Comparison of ENCODE assay signal across 17 mouse cellular contexts in genomic region chr15:99240129-99240528, GRCm38 (mm10). TPM values are rescaled to one million over a fixed set of nuclear protein-coding genes. Genes with fewer than 3 reads are reported as not detected.
DNase-seq lines count a peak whose midpoint lies in the region; ATAC-seq and TF ChIP-seq lines count a peak whose summit lies in the region.
"Had no signal": no experiment of that assay in that cellular context is flagged by ENCODE, and none has a peak within 500 bp of the region (broad histone marks: within the 10 kb centered on the region; RNA-seq: fewer than 3 reads in every experiment).

No protein-coding gene starts in this region.

- no peak overlapping the region for H3K9ac ChIP-seq in kidney, postnatal 0 days (ENCODE audit: low read depth, low read length)
- no peak overlapping the region for H3K9ac ChIP-seq in kidney, embryonic 15.5 days
- H3K9ac ChIP-seq: hindbrain, embryonic 14.5 days; midbrain, embryonic 15.5 days; neural tube, embryonic 13.5 days had no signal

- no peaks in the 10 kb centered on the region for H3K27me3 ChIP-seq in cerebellum, adult 2 months (ENCODE audit: control insufficient read depth, insufficient read depth, low read length)
- no peaks in the 10 kb centered on the region for H3K27me3 ChIP-seq in kidney, postnatal 0 days (ENCODE audit: insufficient read depth, low read length)
- H3K27me3 ChIP-seq in kidney, embryonic 15.5 days: no peaks in the 10 kb centered on the region
- H3K27me3 ChIP-seq: midbrain, embryonic 15.5 days; neural tube, embryonic 13.5 days; Patski had no signal

- peaks cover 30% of the 10 kb centered on the region for H3K36me3 ChIP-seq in kidney, postnatal 0 days (ENCODE audit: insufficient read depth, low read length)
- peaks cover 46% of the 10 kb centered on the region for H3K36me3 ChIP-seq in kidney, embryonic 15.5 days

- no peak for TF ChIP-seq POLR2A in cerebellum, adult 2 months (IDR thresholded peaks at IDR 0.05; ENCODE audit: borderline replicate concordance, insufficient read depth, low read length)

- no peaks in the 10 kb centered on the region; the same call in 1 of the 2 replicates for H3K4me1 ChIP-seq in cerebellum, adult 2 months (ENCODE audit: control insufficient read depth, insufficient read depth, low read length)
- H3K4me1 ChIP-seq in kidney, postnatal 0 days (replicated peaks; ENCODE audit: insufficient read depth, low read length): no peaks in the 10 kb centered on the region
- H3K4me1 ChIP-seq in kidney, embryonic 15.5 days: 0 out of 2 replicates have a peak, but pooled peaks cover 4% of the 10 kb centered on the region
- H3K4me1 ChIP-seq: midbrain, embryonic 15.5 days; neural tube, embryonic 13.5 days had no signal

- no peak overlapping the region for H3K4me3 ChIP-seq in cerebellum, adult 2 months (replicated peaks; ENCODE audit: insufficient read depth, low read depth, low read length)
- H3K4me3 ChIP-seq in kidney, postnatal 0 days (replicated peaks; ENCODE audit: low read depth, low read length): no peak overlapping the region
- no peak overlapping the region for H3K4me3 ChIP-seq in kidney, embryonic 15.5 days (replicated peaks)
- H3K4me3 ChIP-seq: midbrain, embryonic 15.5 days; neural tube, embryonic 13.5 days had no signal

- WGBS in cerebellum, adult 2 months: 72% methylated on average over 4 of the region's 4 CpGs
- 76% methylated on average over 4 of the region's 4 CpGs for WGBS in kidney, postnatal 0 days
- 79% methylated on average over 4 of the region's 4 CpGs for WGBS in kidney, embryonic 15.5 days

- H3K27ac ChIP-seq in cerebellum, adult 2 months (ENCODE audit: insufficient read depth, low read length): no peak overlapping the region
- H3K27ac ChIP-seq in kidney, postnatal 0 days: no peak overlapping the region
- no peak overlapping the region for H3K27ac ChIP-seq in kidney, embryonic 15.5 days
- H3K27ac ChIP-seq: hindbrain, embryonic 14.5 days; midbrain, embryonic 15.5 days; neural tube, embryonic 13.5 days had no signal

- H3K9me3 ChIP-seq in kidney, postnatal 0 days (replicated peaks; ENCODE audit: low read length): no peaks in the 10 kb centered on the region
- H3K9me3 ChIP-seq in kidney, embryonic 15.5 days (replicated peaks): no peaks in the 10 kb centered on the region
- H3K9me3 ChIP-seq: midbrain, embryonic 15.5 days; neural tube, embryonic 13.5 days had no signal

- H3K4me2 ChIP-seq in kidney, postnatal 0 days (ENCODE audit: low read length): no peak overlapping the region
- no peak overlapping the region for H3K4me2 ChIP-seq in kidney, embryonic 15.5 days
- H3K4me2 ChIP-seq: hindbrain, embryonic 14.5 days; midbrain, embryonic 15.5 days; neural tube, embryonic 13.5 days had no signal

- peak; percentile 8; the same call in 1 of the 2 replicates for TF ChIP-seq CTCF in cerebellum, adult 2 months (IDR thresholded peaks at IDR 0.05; ENCODE audit: borderline replicate concordance, insufficient read depth, low read depth, low read length)
- peak; percentile 65 for TF ChIP-seq CTCF in kidney, postnatal 0 days (IDR thresholded peaks at IDR 0.05; ENCODE audit: low read depth)

- ATAC-seq in cerebellum, adult (ENCODE audit: insufficient number of reproducible peaks, low FRiP score, low TSS enrichment): no peak
- ATAC-seq in kidney, postnatal 0 days (replicated peaks; ENCODE audit: low FRiP score, low read depth): no peak
- no peak for ATAC-seq in kidney, embryonic 15.5 days (replicated peaks; ENCODE audit: low FRiP score)
- ATAC-seq: midbrain, embryonic 15.5 days; Patski had no signal

- no peak for DNase-seq in cerebellum, adult 2 months
- peak; percentile 54 for DNase-seq in kidney, postnatal 0 days (ENCODE audit: low spot score)
- peak; percentile 29 for DNase-seq in 3T3-L1 (ENCODE audit: low read depth, low spot score)
- DNase-seq in ZHBTc4 (ENCODE audit: low read depth, low spot score): peak; percentile 59
- DNase-seq in right cerebral cortex, adult 18-20 months: no peak
- no peak for DNase-seq in cerebellum, postnatal 4 days (ENCODE audit: low spot score in 2 of 2)
- DNase-seq: adrenal gland, postnatal 10 days; cerebellum, adult 18-20 months; lung, postnatal 14 days; thymus, adult 2 months had no signal

RNA-seq across cellular contexts. Expression of gene Mcrs1, which starts 11.6 kb away (rescaled TPM):
- polyA plus RNA-seq in cerebellum, adult 2 months (2012; rRNA removed): 84.9 and 94.4 TPM in 2 replicates
- polyA plus RNA-seq in kidney, postnatal 0 days (2015; fragmentation: Nextera tagmentation; extraction: Ambion mirVana): 135 and 138 TPM in 2 replicates
- 149 and 172 TPM in 2 replicates for polyA plus RNA-seq in kidney, embryonic 15.5 days (2015; fragmentation: Nextera tagmentation; extraction: Ambion mirVana)

RNA-seq across cellular contexts. Expression of gene Kcnh3, which starts 15.5 kb away (rescaled TPM):
- polyA plus RNA-seq in cerebellum, adult 2 months (2012; rRNA removed): 5.0 and 7.0 TPM in 2 replicates
- 0.32 and 0.55 TPM in 2 replicates for polyA plus RNA-seq in kidney, postnatal 0 days (2015; fragmentation: Nextera tagmentation; extraction: Ambion mirVana)
- 0.44 and 0.51 TPM in 2 replicates for polyA plus RNA-seq in kidney, embryonic 15.5 days (2015; fragmentation: Nextera tagmentation; extraction: Ambion mirVana)

RNA-seq across cellular contexts. Expression of gene Prpf40b, which starts 54.8 kb away (rescaled TPM):
- 141 and 152 TPM in 2 replicates for polyA plus RNA-seq in cerebellum, adult 2 months (2012; rRNA removed)
- polyA plus RNA-seq in kidney, postnatal 0 days (2015; fragmentation: Nextera tagmentation; extraction: Ambion mirVana): 38.3 and 42.7 TPM in 2 replicates
- polyA plus RNA-seq in kidney, embryonic 15.5 days (2015; fragmentation: Nextera tagmentation; extraction: Ambion mirVana): 56.4 and 66.5 TPM in 2 replicates

RNA-seq across cellular contexts. Expression of gene Fam186b, which starts 55.6 kb away (rescaled TPM):
- polyA plus RNA-seq in cerebellum, adult 2 months (2012; rRNA removed): 1.1 and 1.9 TPM in 2 replicates
- polyA plus RNA-seq in kidney, postnatal 0 days (2015; fragmentation: Nextera tagmentation; extraction: Ambion mirVana): 0.22 and 0.47 TPM in 2 replicates
- polyA plus RNA-seq in kidney, embryonic 15.5 days (2015; fragmentation: Nextera tagmentation; extraction: Ambion mirVana): 0.21 and 0.43 TPM in 2 replicates
- polyA plus RNA-seq: limb, embryonic 11.5 days had no signal

Comparison
In these comparisons a context has a peak if more than half of its experiments do, and no peak if none do; other contexts are left out.
1. DNase-seq: peak in kidney, postnatal 0 days (single experiment), 3T3-L1 (single experiment) and ZHBTc4 (single experiment); none in cerebellum, adult 2 months (0 of 2), right cerebral cortex, adult 18-20 months (single experiment) and cerebellum, postnatal 4 days (0 of 2).